Mouse (Mus musculus): ENCODE data around the gene Rps18.

Rps18 gene

DNA sequence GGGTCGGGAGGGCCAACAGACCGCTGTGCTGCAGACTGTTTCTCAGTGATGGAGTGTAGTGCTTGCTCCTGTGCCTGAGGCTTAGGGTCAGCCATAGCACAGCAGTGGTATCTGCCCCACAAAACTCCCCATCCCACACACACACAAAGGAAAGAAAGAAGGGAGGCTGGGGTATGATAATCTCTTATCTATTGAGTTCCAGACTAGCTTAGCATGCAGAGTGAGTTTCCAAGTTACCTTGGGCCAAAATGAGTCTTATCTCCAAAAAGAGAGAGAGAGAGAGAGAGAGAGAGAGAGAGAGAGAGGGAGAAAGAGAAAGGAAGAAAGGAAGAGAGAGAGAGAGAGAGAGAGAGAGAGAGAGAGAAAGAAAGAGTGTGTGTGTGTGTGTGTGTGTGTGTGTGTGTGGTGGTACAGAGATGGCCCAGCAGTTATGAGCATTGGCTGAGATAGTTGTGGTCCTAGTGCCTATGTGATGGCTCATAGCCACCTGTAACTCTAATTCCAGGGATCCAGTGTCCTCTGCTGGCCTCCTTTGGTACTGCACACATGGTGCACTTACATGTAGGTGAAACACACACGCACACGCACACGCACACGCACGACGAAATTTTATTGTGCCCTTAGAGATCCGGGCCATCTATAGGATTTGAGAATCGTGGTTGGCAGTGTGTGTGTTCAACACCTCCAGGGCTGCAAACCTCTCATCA, 31.1 kb downstream of the Rps18 start:
- DNase-seq (ENCODE audit: low spot score in 2 of 2): peak; percentile 72 to 88

DNA sequence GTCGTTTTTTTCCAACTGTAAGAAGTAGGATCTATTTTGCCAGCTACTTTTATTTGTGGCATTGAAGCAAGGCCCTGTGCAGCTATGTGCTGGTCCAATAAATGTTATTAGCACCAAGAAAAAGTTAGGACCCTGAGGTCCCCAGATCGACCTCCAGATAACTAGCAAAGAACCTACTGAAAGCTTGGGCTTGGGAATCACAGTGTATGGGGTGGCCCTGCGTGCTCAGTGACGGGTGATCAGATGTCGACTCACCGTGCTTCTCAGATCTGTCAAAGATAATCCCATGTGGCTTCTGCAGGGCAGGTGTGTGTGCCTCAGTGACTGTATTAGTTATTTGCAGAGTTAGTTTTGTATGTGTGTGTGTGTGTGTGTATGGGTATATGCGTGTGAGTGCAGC, 34.4 kb downstream of the Rps18 start:
- no peak for DNase-seq (ENCODE audit: low spot score in 2 of 2)

DNA sequence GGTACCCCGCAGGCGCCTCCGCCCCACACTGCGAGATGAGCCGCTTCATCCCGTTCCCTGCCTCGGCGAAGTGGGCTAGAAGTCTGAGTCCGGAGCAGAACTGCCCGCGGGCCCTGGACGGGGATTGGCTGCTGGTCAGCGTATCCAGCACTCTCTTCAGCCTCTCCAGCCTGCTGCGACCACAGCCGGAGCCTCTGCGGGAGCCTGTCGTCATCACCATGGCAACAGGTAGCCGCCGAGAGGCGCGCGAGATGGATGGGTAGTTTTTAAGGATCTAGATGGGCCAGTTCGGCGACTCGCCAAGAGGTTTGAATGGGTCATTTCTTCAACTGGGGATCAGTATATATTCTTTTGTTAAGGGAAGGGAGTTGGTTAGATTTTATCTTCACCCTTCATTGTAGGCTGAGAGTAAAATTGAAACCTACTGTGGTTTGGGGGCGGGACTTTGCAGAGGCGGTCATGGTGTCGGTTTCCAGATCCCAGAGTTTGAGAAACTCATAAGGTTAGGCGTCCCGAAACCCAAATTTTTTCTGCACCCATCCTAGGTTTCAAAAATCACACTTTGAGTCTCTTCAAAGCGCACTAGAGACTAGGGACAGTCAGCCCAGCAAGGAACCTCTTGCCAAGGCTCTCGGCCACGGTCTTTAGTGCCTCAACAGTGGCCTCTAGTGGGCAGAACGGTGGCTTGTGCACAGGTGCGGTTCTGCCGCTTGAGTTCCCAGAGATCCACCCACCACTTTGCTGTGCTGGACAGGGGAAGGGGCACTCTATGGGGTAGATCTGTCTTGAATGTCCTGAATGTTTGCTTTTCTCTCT, 35.3 kb downstream of the Rps18 start:
- peak; percentile 89 to 95 for DNase-seq (ENCODE audit: low spot score in 2 of 2)

DNA sequence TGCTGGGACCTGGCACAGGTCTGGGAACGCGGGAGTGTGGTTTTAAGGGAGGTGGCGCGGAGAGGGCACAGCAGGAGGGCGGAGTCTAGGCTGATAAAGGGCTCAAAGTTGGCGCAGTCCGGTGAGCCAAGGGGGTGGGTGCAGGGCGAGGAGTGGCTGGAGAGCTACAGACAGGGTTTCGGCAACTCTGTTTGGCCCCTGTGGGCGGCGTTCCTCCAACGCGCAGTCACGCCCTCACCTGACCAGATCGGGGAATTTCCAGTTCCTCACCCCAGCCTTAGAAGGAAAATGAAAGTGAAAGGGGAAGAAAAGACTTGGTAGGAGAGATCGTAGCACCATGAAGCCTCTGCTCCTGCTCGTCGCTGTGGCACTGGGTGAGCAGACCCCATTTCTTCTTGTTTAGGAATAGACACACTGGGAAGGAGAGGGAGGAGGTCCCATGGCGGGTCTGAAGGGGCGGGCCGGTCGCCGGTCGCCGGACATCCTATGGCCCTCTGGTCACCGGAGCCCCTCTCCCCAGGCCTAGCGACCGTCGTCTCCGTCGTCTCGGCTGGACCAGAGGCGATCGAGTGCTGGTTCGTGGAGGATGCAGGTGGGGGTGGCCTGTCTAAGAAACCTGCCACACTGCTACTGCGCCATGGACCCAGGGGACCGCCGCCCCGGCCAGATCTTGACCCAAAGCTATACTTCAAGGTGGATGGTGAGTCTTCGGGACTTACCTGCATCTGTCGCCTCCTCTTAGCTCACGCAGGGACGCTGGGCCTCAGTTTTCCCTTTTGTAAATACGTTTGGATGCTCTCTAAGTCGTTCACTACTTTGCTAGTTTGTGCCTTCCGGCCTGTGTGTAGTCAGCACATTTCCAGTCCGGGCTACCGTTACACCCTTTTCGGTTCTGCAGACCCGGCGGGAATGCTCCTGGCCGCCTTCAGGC, 36.2 kb downstream of the Rps18 start:
- DNase-seq (ENCODE audit: low spot score in 2 of 2): peak; percentile 89 to 91

DNA sequence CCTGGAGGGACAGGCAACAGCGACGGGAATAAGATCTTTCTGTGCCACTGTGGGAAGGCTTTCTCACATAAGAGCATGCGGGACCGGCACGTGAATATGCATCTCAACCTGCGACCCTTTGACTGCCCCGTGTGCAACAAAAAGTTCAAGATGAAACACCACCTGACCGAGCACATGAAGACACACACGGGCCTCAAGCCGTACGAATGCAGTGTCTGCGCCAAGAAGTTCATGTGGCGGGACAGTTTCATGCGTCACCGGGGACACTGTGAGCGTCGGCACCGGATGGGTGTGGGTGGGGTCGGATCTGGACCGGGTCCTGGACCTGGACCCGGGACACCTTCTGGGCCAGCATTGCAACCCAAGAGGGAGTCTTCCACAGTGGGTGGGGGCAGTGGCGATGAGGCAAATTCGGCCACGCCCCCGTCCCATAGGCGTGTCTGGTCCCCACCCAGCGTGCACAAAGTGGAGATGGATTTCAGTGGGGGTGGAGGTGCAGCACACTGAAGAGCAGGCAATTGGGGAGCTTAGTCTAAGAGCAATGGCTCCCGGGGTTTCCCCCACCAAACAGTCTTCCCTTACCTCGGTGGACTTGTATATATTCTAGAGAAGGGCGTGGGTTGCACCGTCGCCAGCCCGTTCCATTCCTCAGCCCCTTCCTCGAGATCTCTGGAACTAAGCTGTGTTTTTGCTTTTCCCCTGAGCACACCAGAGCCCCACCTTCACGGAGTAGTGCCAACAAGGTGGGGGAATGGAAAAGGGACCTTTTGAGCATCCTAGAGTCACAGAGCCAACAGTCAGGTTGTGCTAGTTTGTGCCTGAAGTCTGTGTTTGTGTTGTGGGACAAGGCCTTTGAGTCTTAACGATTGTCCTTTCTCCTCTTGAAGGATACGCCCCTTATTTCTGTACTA, 37.3 kb downstream of the Rps18 start:
- DNase-seq (ENCODE audit: low spot score in 2 of 2): peak; percentile 53 to 75

DNA sequence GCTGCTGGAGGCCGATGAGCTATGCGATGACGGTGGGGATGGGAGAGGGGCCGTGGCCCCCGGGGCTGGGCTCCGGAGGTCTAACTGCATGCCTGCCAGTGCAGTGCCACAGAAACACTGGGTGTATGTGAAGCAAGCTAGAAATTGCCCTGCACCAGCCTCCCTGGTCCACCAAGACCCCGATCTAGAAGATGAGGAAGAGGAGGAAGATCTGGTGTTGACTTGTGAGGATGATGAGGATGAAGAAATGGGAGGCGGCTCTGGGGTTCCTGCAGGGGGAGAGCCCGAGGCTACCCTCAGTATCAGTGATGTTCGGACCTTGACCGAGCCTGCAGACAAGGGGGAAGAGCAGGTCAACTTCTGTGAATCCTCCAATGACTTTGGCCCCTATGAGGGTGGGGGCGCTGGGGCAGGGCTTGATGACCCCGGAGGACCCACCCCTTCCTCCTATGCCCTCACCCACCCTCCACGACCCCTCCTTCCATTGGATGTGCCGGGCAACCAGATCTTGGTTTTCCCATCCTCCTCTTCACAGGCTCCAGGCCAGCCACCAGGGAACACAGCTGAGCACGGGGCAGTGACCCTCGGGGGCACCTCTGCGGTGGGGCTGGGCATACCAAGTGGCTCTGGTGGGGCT, 38.0 kb downstream of the Rps18 start:
- peak in 1 of 2 experiments; percentile 67 for DNase-seq (ENCODE audit: low spot score in 2 of 2)

DNA sequence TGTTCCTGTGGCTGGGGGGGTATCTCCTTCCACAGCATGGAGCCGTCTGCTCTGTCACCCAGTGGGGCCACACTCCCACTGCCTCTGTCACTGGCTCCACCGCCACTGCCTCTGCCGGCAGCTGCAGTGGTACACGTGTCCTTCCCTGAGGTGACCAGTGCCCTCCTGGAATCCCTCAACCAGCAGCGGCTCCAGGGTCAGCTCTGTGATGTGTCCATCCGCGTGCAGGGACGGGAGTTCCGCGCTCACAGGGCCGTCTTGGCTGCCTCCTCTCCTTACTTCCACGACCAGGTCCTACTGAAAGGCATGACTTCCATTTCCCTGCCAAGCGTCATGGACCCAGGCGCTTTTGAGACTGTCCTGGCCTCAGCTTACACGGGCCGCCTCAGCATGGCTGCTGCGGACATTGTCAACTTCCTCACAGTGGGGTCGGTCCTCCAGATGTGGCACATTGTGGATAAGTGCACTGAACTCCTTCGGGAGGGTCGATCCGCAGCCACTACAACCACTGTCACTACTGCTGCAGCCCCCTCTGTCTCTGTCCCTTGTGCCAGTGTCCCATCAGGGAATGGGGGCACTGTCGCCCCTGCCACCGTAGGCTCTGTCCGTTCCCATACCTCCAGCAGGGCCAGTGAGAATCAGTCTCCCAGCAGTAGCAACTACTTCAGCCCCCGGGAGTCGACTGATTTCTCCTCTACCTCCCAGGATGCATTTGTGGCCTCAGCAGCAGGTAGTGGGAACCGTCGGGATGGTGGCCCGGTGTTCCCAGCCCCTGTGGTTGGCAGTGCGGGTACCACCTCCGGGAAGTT, 38.8 kb downstream of the Rps18 start:
- DNase-seq (ENCODE audit: low spot score in 2 of 2): peak; percentile 26 to 66

DNA sequence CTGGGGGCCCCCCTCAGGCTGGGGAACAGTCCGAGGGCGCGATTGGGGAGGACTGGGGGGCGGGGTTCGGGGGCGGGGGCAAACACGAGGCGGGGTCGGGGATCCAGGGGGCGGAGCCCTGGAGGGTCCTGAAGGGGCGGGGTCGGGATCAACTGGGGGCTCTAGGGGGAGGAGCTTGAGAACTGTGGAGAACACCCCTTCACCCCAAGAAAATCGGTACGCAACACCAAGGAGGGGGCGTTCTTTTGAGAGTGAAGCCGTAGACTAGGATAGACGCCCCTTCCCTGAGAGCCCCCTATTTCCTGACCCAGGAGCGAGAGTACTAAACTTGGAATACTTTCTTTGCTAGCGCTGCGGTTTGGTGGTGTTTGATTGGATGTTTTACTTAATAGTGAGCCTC, 39.5 kb downstream of the Rps18 start:
- DNase-seq (ENCODE audit: low spot score in 2 of 2): no peak

DNA sequence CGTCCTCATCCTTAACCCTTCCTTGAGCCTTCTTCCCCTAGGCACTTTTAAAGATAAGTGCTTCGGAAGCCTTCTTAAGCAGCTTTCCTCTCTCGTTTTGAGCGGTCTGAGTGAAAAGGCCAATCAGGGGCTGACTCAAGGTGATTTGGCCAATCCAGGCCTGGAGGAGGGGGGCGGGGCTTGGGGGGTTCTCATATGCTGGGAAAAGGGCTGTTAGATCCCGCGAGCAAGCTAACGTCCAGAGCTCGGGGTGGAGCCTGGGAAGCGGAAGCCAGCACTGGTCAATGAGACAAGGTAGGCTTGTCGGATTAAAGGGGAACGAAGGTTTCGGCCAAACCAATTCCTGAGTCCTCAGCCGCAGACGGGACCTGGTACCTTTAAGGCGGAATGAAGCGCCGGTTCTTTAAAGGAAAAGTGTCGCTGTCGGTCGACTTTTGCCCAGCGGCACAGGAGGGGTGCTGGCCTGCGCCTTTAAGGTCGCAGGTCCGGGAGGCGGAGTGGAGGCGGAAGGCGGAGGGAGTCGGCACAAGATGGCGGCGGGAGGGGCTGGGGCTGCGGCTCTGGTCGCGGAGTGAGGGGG, 40.0 kb downstream of the Rps18 start, which contains the start of the genes Tapbp and Zbtb22:
Tapbp (plus strand) TSS at position 229 of the 580 bp plus-strand sequence.
Zbtb22 (plus strand) TSS at position 234 of the 580 bp plus-strand sequence.
- DNase-seq (ENCODE audit: low spot score in 2 of 2): peak; percentile 92 to 95

DNA sequence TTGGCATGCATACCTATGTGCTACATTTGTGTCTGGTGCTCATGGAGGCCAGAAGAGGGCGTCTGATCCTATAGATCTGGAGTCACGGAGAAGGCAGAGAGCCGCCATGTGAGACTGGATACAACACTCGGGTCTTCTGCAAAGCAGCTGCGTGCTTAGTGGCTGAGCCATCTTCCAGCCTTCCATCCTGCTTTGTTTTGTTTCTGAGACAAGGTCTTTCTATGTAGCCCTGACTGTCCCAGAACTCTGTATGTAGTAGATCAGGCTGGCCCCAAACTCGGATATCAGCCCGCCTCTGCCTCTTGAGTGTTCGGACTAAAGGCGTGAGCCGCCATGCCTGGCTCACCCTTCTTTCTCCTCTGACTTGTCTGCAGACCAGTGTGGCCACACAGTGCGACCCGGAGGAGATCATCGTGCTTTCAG, 40.8 kb downstream of the Rps18 start:
- peak; percentile 16 to 65 for DNase-seq (ENCODE audit: low spot score in 2 of 2)

DNA sequence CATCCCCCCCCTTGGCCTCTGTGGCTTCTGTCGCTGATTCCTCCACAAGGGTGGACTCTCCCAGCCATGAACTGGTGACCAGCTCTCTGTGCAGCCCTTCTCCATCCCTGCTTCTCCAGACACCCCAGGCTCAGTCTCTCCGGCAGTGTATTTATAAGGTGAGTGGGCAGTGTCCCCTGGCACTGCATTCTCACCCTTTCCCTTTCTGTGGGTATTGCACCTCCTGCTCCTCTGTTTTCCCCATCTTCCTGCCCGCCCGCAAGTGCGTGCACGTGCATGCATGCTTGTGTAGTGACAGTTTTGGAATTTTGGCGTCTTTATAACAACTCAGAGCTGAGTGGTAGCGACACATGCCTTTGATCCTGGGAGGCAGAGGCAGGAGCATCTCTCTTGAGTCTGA, 41.9 kb downstream of the Rps18 start:
- DNase-seq (ENCODE audit: low spot score in 2 of 2): no peak

DNA sequence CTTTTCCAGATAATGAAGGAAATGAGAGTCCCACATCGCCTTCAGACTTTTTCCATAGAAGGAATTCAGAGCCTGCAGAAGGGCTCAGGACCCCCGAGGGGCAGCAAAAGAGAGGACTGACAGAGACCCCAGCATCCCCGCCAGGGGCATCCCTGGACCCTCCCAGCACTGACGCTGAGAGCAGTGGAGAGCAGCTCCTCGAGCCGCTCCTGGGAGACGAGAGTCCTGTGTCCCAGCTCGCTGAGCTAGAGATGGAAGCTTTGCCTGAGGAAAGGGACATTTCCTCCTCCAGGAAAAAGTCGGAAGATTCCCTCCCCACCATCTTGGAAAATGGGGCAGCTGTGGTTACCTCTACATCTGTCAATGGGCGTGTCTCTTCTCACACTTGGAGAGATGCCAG, 42.5 kb downstream of the Rps18 start:
- DNase-seq (ENCODE audit: low spot score in 2 of 2): no peak

DNA sequence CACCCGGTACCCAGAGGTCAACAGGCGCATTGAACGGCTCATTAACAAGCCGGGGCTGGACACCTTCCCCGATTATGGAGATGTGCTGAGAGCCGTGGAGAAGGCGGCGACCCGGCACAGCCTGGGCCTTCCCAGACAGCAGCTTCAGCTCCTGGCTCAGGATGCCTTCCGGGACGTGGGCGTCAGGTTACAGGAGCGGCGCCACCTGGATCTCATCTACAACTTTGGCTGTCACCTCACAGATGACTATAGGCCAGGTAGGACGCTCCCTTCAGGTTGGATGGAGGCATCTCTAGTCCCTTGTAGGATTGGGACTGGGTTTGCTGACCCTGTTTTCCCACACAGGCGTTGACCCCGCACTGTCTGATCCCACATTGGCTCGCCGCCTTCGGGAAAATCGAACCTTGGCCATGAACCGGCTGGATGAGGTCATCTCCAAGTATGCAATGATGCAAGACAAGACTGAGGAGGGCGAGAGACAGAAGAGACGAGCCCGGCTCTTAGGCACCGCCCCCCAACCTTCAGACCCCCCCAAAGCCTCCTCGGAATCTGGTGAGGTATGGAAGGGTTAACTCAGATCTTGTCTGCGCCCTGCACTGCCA, 43.9 kb downstream of the Rps18 start:
- no peak for DNase-seq (ENCODE audit: low spot score in 2 of 2)

DNA sequence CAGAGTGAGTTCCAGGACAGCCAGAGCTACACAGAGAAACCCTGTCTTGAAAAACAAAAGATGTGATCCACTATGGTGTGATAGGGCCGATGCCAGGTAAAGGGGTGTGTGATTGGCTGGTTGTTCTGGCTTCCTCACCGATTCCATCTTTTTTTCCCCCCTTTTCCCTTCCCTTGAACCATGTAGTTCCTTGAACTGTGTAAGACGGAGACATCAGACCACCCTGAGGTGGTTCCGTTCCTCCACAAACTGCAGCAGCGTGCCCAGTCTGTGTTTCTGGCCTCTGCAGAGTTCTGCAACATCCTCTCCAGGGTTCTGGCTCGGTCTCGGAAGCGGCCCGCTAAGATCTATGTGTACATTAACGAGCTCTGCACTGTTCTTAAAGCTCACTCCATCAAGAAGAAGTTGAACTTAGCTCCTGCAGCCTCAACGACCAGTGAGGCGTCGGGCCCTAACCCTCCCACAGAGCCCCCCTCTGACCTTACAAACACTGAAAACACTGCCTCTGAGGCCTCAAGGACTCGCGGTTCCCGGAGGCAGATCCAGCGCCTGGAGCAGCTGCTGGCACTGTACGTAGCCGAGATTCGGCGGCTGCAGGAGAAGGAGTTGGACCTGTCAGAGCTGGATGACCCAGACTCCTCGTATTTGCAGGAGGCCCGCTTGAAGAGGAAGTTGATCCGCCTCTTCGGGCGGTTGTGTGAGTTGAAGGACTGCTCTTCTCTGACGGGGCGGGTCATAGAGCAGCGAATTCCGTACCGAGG, 44.6 kb downstream of the Rps18 start:
- DNase-seq (ENCODE audit: low spot score in 2 of 2): no peak

DNA sequence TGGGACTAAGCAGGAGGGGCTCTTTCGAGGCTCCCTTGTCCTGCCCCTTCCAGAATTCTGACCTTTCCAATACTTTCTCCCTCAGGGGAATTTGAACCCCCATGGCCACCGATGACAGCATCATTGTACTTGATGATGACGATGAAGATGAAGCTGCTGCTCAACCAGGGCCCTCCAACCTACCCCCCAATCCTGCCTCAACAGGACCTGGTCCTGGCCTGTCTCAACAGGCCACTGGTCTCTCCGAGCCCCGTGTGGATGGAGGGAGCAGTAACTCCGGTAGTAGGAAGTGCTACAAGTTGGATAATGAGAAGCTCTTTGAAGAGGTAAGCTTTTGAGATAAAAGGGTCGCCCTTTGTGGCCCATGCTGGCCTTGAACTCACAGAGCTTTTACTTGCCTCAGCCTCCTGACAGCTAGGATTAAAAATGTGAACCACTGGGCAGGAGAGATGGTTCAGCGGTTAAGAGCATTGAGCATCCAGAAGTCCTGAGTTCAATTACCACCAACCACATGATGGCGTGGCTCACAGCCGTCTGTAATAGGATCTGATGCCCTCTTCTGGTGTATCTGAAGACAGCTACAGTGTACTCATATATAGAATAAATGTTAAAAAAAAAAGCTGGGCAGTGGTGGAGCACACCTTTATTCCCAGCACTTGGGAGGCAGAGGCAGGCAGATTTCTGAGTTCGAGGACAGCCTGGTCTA, 45.3 kb downstream of the Rps18 start:
- no peak for DNase-seq (ENCODE audit: low spot score in 2 of 2)

DNA sequence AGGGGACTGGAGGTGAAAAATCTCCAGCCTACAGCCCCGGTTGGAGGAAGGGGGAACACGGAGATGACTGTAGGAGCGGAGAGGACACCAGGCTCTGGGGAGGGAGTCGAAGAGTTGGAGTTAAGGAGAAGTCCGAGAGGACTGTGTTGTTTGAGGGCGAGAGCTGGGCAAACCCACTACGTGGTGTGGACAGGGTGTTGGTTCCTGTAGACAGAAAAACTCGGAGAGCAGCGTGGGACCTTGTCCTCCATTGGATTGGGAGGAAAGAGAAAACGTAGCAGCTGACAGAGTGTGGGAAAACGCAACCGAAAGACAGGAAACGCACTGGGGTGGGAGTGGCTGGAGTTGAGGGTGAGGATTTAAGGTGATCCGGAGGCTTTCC, 45.9 kb downstream of the Rps18 start:
- no peak for DNase-seq (ENCODE audit: low spot score in 2 of 2)
